Mouse (Mus musculus) left cerebral cortex, adult 18-20 months (tissue): ENCODE measurements around the gene Arl6ip6. TPM values are rescaled to one million over a fixed set of nuclear protein-coding genes. Genes with fewer than 3 reads are reported as not detected.

Source experiments
- DNase-seq, 2 experiments: peaks; one replicate each; pipeline ENCODE4 v3.0.0; 2021 to 2022; ENCODE audit warnings: low spot score in 2 of 2, mixed read lengths in 1 of 2
- long read RNA-seq, 2 experiments: library from polyadenylated mRNA; stranded (forward); transcript quantifications; one replicate each; pipeline ENCODE4 v2.0.0; 2021
- total RNA-seq, 2 experiments: library from RNA; stranded (reverse); gene quantifications; 2 replicates each; pipeline ENCODE4 v1.2.3; 2021

Gene Arl6ip6
- total RNA-seq: 10 to 100 TPM; 11.6 to 12.8 TPM
- long read RNA-seq, experiment 1, transcript Arl6ip6-201 (4 exons, 2,548 nt): major isoform, 18 of 20 reads
- long read RNA-seq, experiment 1, partial matches to known transcripts: 0 of 20 reads
- long read RNA-seq, experiment 1, other reads (novel, unspliced or antisense): 1 of 20 reads
- long read RNA-seq, experiment 2, transcript Arl6ip6-201 (4 exons, 2,548 nt): major isoform, 9 of 11 reads
- long read RNA-seq, experiment 2, partial matches to known transcripts: 0 of 11 reads
- long read RNA-seq, experiment 2, other reads (novel, unspliced or antisense): 2 of 11 reads

DNA sequence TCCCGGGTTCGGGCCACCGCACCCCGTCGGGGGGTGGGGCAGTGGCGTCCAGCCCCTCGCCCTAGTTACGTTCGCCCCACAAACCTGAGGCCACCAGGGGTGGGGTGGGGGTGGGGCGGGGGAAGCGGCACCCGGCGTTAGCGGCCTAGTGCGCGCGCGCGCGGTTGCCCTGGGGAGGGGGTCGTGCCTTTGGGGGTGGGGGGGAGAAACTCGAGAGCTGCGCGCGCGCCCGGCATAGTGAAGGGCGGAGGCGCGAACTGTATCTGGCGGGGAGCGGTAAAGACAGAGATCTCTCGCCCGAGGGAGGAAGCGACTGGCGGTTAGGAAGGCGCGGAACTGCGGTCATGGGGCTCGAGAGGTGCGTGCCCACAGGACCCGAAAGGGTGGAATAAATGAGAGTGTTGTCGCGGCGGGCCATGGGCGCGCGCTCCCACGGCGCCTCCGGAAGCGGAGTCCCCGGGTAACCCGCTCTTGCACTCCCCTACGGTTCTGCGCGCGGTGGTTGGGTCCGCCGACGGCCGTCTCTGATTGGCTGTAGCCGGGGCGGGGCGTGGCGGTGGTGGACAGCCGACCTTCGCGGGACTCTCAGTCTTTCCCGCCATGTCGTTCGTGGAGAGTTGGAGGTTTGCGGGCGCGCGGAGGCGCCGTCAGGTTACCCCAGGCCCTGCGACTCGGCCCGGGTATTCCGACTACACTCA lies at the start of gene Arl6ip6:
TSS of gene Arl6ip6 (plus strand) at position 204 of the 698 bp plus-strand sequence.
- peak; percentile 98 to 99 for DNase-seq

DNA sequence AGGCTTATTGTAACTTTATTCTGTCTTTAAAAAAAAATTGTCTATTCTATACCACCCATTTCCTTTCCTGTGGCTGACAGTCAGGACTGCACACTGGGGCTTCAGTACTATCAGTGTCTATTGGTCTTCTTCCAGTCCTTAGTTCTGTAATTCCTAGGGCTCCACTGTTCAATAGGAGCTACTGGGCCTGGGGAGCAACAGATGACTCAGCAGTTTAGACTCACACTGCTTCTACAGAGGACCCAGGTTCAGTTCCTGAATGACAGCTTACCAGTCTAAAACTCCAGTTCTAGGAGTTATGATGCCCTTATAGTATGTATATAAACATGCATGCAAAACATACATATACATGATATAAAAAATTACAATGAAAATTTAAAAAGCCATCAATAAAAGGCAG lies 44.7 kb upstream of the Arl6ip6 start:
- no peak for DNase-seq

DNA sequence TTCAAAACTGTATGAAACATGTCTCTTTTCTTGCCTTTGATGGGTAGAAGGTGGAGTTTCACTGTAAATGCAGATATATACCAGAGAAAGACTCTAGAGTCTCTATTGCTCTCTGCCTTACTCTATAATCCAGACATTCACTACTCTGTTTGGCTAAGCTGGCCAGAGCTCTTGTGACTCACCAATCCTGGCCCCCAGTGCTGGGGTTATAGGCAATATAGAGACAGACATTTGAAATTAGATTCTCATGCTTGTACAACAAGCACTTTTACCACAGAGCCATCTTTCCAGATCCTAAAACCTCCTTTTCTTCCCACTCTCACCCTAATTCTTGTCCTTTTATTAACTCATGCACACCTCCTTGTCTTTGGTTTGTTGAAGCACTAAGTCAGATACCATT lies 17.6 kb upstream of the Arl6ip6 start:
- no peak for DNase-seq

DNA sequence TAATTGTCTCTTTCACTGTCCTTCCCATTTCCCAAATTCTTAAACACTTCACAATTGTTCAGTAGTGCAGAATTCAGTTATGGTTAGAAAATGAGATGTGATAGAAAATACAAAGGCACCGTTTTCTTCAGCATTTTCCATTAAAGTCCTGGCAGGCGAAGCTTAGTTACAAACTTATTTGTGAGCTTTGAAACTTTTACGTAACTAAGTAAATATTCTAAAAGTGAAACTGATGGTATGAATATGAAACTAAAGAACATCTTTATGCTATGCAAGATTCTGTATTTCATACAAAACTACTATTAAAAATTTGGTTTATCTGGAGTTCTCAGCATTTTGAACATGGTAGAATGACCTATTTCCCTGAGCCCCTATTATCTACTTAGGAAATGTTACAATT lies 12.6 kb upstream of the Arl6ip6 start:
- no peak for DNase-seq

DNA sequence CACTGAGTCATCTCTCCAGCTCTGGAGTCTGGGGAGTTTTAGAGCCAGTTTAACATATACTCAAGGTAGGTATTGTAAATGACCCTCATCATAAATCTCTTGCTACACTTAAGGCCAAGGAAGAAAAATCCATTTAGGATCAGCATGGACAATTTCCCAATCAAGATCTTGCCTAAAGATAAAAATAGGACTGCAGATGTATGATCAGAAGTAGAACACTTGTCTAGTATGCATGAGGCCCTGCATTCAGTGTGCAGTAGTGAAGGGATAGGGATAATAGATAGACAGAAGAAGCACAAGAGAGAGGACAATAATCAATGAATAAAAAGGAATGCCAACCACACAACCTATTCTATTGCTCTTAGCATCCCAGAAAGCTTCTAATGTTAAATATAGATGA lies 11.7 kb upstream of the Arl6ip6 start:
- no peak for DNase-seq

DNA sequence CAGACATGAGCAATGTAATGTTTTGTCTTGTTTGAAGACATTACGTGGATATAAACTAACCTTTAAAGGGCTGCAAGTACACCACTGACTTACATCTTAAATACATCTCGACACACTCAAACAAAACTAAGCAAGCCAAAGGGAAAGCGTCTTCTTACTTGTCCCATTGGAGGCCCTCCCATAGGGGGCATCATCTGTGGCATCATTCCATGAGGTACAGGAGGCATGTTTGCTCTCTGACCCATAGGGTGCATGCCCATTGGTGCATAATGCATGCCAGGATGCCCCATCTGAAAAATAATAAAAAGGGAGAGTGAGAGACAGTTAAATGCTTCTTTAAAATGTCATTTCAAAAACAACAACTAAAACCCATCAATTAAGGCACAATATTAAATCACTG lies 1.7 kb upstream of the Arl6ip6 start:
- DNase-seq: no peak

DNA sequence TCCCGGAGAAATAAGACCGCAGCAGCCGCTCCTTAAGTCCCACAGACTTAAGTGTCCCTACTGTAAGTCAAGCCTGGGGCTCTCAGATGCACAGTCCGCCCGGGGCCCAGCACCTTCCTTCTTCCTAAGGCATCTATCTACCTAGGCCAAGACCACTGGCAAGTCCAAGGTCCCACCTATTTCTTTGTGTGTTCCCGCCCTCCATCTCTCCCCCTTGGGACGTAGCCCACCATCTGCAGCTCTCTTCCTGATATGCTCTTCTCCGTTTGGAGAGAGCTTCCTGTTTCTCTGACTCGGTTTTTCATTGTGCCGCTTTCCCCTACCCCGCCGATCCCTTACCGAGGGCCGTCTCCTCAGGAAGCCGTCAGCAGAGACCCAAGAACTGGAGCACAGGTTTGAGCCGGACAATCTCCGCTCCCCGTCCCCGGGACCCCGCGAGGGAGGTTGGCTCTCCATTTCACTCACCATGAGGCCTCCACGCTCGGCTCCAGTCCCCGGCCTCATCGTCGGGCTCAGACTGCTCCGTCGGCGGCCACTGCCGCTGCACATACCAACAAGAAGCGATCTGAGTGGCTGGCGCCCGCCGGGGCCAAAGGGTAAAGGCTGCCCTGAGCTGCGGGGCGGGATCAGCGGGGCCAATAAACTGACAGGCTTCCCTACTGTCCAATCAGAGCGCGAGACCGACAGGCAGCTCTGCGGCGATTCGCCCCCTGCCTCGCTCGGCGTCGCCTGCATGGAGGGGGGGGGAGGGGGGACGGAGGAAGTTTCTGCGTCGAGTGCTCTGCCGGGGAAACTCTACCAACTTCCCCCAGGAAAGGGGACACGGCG lies 628 bp upstream of the Arl6ip6 start, which contains the start of gene Prpf40a:
TSS of gene Prpf40a (minus strand) at position 601 of the 828 bp plus-strand sequence.
- DNase-seq: peak; percentile 100

DNA sequence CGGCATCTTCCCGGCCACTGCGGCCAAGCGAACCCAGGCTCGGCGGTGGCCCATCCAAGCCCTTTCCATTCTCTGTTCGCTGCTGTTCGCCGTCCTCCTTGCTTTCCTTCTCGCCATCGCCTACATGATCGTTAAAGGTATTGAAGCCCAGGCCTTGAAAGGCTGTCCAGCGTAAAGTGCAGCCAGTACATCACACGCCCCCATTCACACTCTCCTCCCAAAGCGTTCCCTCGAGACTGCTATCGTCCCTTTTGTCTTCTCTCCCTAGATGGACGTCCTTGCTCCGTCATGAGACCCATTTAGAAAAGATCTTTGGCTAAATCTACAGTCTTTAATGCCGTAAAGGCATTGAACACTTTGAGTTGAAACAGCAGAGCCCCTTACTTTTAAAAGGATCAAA lies 860 bp downstream of the Arl6ip6 start:
- peak in 1 of 2 experiments; percentile 22 for DNase-seq

DNA sequence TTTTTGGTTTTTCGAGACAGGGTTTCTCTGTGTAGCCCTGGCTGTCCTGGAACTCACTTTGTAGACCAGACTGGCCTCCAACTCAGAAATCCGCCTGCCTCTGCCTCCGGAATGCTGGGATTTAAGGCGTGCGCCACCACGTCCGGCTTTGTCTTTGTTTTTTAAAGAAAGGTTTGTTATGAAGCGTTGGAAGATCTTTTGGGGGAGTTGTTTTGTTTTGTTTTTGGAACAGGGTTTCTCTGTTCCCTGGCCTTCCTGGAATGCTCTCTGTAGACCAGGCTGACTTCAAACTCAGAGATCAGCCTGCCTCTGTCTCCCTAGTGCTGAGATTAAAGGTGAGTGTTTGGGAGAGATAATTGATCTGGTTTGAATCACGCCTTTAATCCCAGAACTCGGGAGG lies 4.9 kb downstream of the Arl6ip6 start:
- no peak for DNase-seq

DNA sequence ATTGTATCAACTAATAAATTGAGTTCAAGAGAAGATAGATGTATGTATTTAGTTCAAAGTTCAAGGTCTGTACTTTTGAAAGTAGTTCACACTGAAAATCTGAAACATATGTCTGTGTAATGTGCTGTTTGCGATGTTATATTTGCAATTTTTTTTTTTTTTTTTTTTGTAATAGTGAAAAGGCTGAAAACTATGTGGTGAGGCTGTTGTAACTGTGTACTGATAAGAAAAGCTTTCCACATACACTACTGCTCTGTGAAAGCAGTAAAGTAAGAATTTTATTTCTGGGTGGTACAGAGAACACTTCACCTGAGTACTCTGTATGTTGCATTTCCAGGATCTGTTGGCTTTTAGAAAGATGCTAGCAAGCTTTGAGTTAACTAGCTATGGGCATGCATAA lies 7.7 kb downstream of the Arl6ip6 start:
- DNase-seq: no peak

DNA sequence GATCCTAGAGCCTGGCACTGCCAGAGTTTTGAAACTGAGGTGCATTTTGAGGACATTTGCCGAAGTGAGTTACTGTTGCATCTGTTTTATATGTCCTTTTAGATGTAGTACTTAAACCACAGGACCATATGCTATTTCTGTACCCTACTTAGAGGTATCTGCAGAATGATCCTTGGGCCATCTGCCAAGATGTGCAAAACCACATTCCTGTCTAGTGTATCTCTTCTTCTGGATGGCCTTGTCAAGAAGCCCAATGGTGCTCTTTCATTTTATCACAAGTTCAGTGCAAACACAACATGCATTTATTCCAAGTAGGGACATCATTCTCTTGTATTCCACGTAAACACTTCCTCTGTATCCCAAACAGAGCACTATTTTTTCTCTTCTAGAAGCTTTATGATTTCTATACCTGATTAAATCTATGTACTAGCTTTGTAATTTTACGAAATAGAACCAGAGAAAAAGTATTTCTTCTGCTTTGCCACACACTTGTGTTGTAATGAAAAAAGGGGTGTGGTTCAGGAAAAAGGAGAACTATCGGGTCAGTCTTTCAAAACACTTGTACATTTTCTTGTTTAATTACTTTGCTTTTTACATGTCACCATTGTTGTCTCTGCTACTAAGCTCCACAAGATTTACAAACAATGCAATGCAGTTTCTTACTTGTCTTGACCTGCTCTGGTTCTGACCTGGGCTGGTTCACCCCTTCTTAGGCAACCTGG lies 8.8 kb downstream of the Arl6ip6 start:
- no peak for DNase-seq

DNA sequence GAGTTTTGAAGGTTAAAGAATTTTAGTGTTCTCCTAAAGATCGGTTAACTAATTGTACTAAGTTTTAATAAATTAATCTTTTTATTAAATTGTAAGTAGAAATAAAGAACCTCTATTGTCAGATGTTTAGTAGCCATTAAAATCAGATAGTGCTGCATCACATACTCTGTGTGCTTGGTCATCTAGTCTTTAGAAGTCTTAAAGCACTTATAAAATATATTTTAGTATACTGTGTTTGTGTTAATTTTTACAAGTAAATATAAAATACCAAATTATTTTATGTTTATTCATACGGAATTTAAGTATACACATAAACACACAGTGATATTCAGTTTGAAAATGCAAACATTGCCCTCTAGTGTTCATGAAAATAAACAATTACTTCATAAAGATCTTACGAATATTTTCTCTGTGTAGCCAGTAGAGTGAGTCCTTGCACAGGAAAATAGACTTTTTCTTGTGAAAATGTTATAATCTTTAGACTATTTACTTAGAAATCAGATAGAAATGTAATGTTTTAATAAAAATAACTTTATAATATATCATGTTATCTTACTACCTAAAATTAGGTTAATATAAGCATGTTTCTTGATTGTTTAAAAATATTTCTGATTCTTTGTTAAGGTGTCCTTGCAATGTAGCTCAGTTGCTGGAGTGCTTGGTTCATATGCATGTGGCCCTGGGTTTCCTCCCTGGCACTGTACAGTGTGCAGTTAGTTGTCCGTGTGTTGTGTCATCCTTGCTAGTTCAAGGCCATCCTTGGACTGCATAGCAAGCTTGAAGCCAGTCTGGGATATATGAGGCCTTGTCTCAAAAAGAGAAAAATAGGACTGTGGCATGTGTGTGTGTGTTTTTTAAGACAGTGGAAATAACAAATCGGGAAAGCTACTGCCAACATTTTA lies 13.1 kb downstream of the Arl6ip6 start:
- DNase-seq: no peak

DNA sequence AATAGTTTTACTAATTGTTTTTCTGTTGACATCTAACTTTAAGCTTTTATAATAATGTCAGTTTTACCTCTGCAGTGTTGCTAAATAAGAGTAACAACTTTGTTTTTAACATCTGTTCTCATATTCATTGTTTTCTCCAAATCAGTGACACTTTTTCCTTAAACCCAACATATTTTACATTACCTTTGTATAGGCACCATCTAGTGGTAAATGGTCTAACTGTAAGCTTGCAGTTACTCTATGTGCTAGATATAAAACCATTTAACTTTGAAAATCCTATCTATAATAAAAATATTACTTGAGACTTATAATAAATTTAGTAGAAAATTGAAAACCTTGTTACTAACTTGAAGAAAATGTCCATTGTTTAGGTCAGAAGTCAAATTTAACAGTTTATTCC lies 15.2 kb downstream of the Arl6ip6 start:
- DNase-seq: no peak

DNA sequence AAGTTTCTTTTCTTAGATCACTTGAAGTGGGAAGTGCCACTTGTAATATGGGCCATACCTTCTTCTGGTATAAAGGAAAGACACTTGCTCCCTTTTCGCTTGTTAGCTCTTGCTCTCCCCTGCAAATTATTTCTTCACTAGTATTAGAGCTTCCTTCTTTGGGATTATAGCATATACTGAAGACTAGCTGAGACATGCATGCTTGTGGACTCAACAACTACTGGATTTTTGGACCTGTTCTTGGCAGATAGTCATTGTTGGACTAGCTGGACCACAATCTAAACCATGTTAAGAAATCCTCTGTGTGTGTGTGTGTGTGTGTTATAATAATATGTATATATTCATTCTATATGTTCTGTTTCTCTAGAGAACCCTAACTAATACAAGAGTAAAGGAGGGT lies 22.0 kb downstream of the Arl6ip6 start:
- no peak for DNase-seq

DNA sequence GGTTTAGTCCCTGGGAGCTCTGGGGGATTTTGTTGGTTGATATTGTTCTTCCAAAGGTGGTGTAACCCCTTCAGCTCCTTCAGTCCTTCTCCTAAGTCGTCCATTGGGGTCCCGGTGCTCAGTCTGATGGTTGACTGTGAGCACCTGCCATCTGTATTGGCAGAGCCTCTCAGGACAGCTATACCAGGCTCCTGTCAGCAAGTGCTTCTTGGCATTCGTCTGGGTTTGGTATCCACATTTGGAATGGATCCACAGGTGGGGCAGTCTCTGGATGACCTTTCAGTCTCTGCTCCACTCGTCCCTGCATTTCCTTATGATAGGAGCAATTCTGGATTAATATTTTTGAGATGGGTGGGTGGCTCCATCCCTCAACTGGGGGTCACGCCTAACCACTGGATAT lies 30.7 kb downstream of the Arl6ip6 start:
- DNase-seq: no peak

DNA sequence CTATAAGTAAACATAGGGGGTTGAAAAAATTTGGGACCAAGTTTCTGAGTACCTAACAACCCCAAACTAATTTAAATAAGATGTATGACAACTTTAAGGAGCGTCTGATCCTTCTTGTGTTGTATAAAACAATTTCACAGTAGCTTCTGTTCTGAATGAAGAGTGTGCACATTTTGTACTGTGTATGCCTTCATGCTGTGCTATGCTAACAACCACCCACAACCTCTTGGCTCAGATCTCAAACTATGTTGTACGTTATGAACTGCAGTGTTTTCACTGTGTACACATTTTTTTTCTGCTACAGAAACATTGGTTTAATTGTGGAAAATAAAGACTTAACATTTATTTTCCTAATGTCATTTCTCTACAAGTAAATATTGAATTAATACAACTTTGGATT lies 65.5 kb downstream of the Arl6ip6 start:
- peak in 1 of 2 experiments; percentile 11 for DNase-seq
